Mouse (Mus musculus) CD8-positive naive resting alpha-beta T cell, adult 57 days (primary cell): ENCODE results near the gene Tbx22. TPM values are rescaled to one million over a fixed set of nuclear protein-coding genes. Genes with fewer than 3 reads are reported as not detected.

Source experiments
- total RNA-seq: library from RNA; stranded (reverse); gene quantifications from one replicate; pipeline ENCODE4 v1.2.4, GENCODE M21; 2023

Gene Tbx22
- total RNA-seq: not detected

DNA sequence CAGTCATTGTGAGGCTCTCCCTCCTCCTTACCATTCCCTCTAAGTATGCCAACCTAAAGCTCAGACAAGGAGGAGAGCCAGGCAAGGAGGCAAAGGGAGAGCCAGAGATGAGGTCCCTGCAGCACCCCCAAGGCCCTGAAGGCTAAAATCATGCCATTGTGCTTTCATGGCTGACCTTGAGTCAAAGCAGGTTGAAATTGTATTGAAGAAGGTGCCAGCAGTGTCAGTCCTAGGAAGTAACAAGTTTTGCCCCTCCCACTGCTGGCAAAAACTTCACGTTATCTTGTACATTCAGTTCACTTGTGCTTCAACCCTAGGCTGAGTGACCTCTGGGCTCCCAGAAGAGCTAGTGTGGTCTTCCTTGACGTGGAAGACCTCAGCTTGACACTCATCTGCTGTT is at the start of gene Tbx22:
Gene Tbx22 (plus strand): TSS at position 301 of the 400 bp plus-strand sequence.

Other genes with a start within 250 kb of the Tbx22 start
- gene Tent5d, start 124.6 kb downstream of the Tbx22 start, total RNA-seq: not detected
- 9.1 TPM for gene 2610002M06Rik, start 148.4 kb downstream of the Tbx22 start, total RNA-seq